Mouse (Mus musculus) neural tube, embryonic 15.5 days (tissue): ENCODE data around the gene Kdm5b. TPM values are rescaled to one million over a fixed set of nuclear protein-coding genes. Genes with fewer than 3 reads are reported as not detected.

Experiments
- ATAC-seq: fragments of 200-750 bp; cut with Nextera tagmentation; 2 replicates; pipeline ENCODE4 v1.8.0; 2017; ENCODE audit warnings: mild to moderate bottlenecking, moderate TSS enrichment, moderate library complexity; ENCODE audit not compliant: low FRiP score
- H3K27ac ChIP-seq: fragments of 300-500 bp; sonication (generic); replicated peaks from 2 replicates; pipeline ENCODE4 v1.5.1; 2015; ENCODE audit warnings: mild to moderate bottlenecking, inconsistent platforms
- H3K27me3 ChIP-seq: fragments of 300-500 bp; sonication (generic); replicated peaks from 2 replicates; pipeline ENCODE4 v1.6.1; 2015; ENCODE audit warnings: inconsistent platforms
- H3K36me3 ChIP-seq: fragments of 300-500 bp; sonication (generic); 2 replicates; pipeline ENCODE4 v1.6.1; 2015; ENCODE audit warnings: inconsistent platforms
- H3K4me1 ChIP-seq: fragments of 300-500 bp; sonication (generic); 2 replicates; pipeline ENCODE4 v1.6.1; 2015; ENCODE audit warnings: inconsistent platforms
- H3K4me2 ChIP-seq: fragments of 300-500 bp; sonication (generic); 2 replicates; pipeline ENCODE4 v1.6.1; 2015; ENCODE audit warnings: inconsistent platforms, mild to moderate bottlenecking, moderate library complexity
- H3K4me3 ChIP-seq: fragments of 300-500 bp; sonication (generic); replicated peaks from 2 replicates; pipeline ENCODE4 v1.5.1; 2015; ENCODE audit warnings: mild to moderate bottlenecking, inconsistent platforms
- H3K9ac ChIP-seq: fragments of 300-500 bp; sonication (generic); replicated peaks from 2 replicates; pipeline ENCODE4 v1.6.1; 2015; ENCODE audit warnings: mild to moderate bottlenecking, inconsistent platforms
- H3K9me3 ChIP-seq: fragments of 300-500 bp; sonication (generic); replicated peaks from 2 replicates; pipeline ENCODE4 v1.6.1; 2016; ENCODE audit warnings: inconsistent platforms
- WGBS: fragments of 180-500 bp; shearing (Covaris S2); methylation state at CpG from one replicate; pipeline ENCODE4 v1.1.7; 2015; ENCODE audit warnings: mixed read lengths; 5-methylcytosine and 5-hydroxymethylcytosine counted together
- polyA plus RNA-seq: library from polyadenylated mRNA; unstranded; fragments of >200 nt; fragmentation: Nextera tagmentation; extraction: Ambion mirVana; gene quantifications from 2 replicates; pipeline ENCODE4 v1.2.1, GENCODE M21; 2015

Gene Kdm5b
- polyA plus RNA-seq, 1 experiment from 2014 or later: 59.5 TPM

DNA sequence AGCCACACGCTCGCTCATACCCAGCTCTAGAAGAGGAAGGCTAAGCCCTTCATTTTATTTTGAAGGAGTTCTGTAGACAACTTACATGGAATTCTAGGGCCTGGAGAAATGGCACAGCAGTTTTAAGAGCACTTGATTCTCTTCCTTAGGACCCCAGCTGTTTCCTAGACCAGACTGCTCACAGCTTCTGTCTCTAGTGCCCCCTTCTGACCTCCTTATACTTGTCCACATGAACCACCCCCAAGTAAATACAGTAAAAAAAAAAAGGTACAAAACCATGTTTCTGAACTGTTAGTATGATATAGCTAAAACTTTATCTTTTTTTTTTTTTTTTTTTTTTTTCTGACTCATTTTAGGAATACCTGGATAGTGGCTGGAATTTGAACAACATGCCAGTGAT lies 44.1 kb downstream of the Kdm5b start:
- ATAC-seq: no peak
- 98% methylated on average over 2 of the region's 2 CpGs for WGBS

DNA sequence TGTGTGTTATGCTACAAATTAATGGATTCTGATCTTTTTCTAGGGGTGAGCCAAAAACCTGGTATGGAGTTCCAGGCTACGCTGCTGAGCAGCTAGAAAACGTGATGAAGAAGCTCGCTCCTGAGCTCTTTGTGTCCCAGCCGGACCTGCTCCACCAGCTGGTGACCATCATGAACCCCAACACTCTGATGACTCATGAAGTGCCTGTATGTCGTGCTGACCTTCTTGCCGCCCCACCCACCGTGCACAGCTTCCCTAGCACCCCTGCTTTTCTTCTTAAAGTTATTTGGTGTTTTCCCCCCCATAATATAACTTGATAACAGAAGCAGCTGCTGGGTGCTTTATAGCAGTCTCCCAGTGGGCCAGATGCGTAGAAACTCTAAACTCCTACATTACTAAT lies 45.7 kb downstream of the Kdm5b start:
- no peak for ATAC-seq
- 86% methylated on average over 8 of the region's 8 CpGs for WGBS
- no peaks in the 10 kb centered on the region for H3K4me1 ChIP-seq
- no peaks in the 10 kb centered on the region for H3K27me3 ChIP-seq
- no peak overlapping the region for H3K27ac ChIP-seq
- peaks cover 73% of the 10 kb centered on the region for H3K36me3 ChIP-seq
- H3K9ac ChIP-seq: no peak overlapping the region
- no peak overlapping the region for H3K4me2 ChIP-seq
- no peak overlapping the region for H3K4me3 ChIP-seq
- no peaks in the 10 kb centered on the region for H3K9me3 ChIP-seq

More for the DNA sequence above, 44.1 kb downstream of the Kdm5b start:
- no peaks in the 10 kb centered on the region for H3K9me3 ChIP-seq
- no peak overlapping the region for H3K27ac ChIP-seq
- no peaks in the 10 kb centered on the region for H3K27me3 ChIP-seq
- H3K36me3 ChIP-seq: peaks cover 76% of the 10 kb centered on the region
- no peak overlapping the region for H3K4me2 ChIP-seq
- H3K4me3 ChIP-seq: no peak overlapping the region
- H3K9ac ChIP-seq: no peak overlapping the region
- no peaks in the 10 kb centered on the region for H3K4me1 ChIP-seq

DNA sequence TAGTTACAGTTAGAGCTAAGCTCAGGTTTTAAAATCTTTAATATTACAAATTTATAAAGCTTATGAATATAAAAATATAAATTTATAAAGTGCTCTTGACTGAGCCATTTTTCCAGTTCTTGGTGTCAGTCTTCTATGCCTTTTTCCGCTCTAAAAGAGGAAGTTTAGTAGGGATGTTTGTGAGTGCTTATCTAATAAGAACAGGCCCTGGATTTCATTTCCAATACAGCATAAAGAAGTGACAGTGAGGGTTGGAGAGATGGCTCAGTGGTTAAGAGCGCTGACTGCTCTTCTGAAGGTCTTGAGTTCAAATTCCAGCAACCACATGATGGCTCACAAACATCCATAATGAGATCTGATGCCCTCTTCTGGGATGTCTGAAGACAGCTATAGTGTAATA lies 46.4 kb downstream of the Kdm5b start:
- no peaks in the 10 kb centered on the region for H3K9me3 ChIP-seq
- no peaks in the 10 kb centered on the region for H3K27me3 ChIP-seq
- WGBS: 99% methylated on average over 2 of the region's 2 CpGs
- H3K4me3 ChIP-seq: no peak overlapping the region
- ATAC-seq: no peak
- H3K36me3 ChIP-seq: peaks cover 66% of the 10 kb centered on the region
- H3K4me1 ChIP-seq: no peaks in the 10 kb centered on the region
- H3K9ac ChIP-seq: no peak overlapping the region
- H3K4me2 ChIP-seq: no peak overlapping the region
- no peak overlapping the region for H3K27ac ChIP-seq

DNA sequence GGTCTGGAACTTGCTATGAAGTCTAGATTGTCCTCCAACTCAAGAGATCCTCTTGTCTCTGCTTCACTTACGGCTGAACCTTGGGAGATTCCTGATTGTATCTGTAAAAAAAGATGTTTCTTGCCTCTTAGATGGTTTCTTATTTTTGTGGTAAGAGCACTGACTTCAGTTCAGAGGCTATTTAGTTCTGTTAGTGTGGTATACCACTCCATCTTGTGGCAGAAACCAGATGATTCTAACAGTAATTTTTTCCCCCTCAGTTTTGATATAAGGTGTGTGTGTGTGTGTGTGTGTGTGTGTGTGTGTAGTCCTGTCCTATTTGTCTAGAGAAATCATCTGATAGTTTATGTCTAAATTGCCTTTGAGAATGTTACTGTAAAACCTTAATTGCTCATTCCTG lies 47.3 kb downstream of the Kdm5b start:
- no peaks in the 10 kb centered on the region for H3K4me1 ChIP-seq
- no peak for ATAC-seq
- H3K27me3 ChIP-seq: no peaks in the 10 kb centered on the region
- H3K4me2 ChIP-seq: no peak overlapping the region
- H3K4me3 ChIP-seq: no peak overlapping the region
- peaks cover 61% of the 10 kb centered on the region for H3K36me3 ChIP-seq
- H3K9me3 ChIP-seq: no peaks in the 10 kb centered on the region
- 61% methylated on average over 1 of the region's 1 CpGs for WGBS
- H3K9ac ChIP-seq: no peak overlapping the region
- no peak overlapping the region for H3K27ac ChIP-seq

DNA sequence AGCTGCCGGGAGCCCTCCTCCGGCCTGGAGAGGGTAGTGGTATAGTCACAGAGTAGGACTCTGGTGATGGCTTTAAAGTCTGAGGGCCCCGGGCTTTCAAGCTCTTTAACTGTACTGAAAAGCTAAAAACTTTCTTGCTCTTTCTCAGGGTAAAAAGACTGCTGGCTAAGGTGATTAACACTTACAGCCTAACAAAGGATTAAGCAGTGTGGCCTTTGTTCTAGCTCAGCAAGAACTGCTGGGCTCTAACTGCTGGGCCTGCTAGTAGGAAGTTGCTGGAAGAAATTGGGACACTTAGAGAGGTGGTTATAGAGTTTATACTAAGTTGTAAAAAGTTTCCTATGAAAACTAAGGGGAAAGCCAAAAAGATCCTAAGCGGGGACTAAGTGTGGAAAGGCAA lies 49.2 kb downstream of the Kdm5b start:
- Histone ChIP-seq H3K4me2 (no peak overlapping the region), H3K4me3 (no peak overlapping the region), H3K9me3 (no peaks in the 10 kb centered on the region), H3K9ac (no peak overlapping the region), H3K27ac (no peak overlapping the region), H3K4me1 (no peaks in the 10 kb centered on the region), H3K36me3 (peaks cover 68% of the 10 kb centered on the region), H3K27me3 (no peaks in the 10 kb centered on the region)
- WGBS: 23% methylated on average over 4 of the region's 4 CpGs
- no peak for ATAC-seq

DNA sequence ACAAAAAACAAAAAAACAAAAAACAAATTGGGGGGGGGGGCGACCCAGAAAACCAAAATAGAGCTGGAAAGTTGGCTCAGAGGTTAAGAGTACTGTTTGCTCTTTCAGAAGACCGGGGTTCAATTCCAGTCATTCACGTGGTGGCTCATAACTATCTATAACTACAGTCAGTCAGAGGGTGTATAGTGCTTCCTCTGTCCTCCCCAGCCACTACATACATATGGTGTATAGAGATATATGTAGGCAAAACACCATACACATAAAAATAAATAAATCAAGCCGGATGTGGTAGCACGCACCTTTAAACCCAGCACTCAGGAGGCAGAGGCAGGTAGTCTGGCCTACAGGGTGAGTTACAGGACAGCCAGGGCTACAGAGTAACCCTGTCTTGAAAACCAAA lies 54.6 kb downstream of the Kdm5b start:
- H3K4me1 ChIP-seq: no peaks in the 10 kb centered on the region
- H3K4me2 ChIP-seq: no peak overlapping the region
- no peak overlapping the region for H3K4me3 ChIP-seq
- H3K27me3 ChIP-seq: no peaks in the 10 kb centered on the region
- WGBS: 96% methylated on average over 5 of the region's 5 CpGs
- H3K36me3 ChIP-seq: peaks cover 61% of the 10 kb centered on the region
- no peak overlapping the region for H3K27ac ChIP-seq
- no peak overlapping the region for H3K9ac ChIP-seq
- H3K9me3 ChIP-seq: no peaks in the 10 kb centered on the region
- no peak for ATAC-seq

DNA sequence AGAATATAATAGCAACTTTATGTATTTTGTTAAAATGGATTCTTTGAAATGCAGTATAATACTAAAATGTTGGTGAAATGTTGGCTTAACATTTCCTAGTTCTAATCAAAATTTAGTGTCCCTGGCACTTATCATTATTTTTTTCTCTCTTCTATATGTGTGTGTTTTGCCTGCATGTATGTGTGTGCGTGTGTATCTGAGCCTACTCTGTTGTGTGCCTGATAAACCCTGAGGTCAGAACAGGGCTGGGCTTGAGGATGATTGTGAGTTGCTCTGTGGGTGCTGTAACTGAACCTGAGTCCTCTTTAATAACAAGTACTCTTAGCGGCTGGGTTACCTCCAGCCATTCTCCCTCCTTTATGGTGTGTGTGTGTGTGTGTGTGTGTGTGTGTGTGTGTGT lies 55.0 kb downstream of the Kdm5b start:
- H3K4me3 ChIP-seq: no peak overlapping the region
- H3K27me3 ChIP-seq: no peaks in the 10 kb centered on the region
- no peak overlapping the region for H3K27ac ChIP-seq
- ATAC-seq: no peak
- H3K9ac ChIP-seq: no peak overlapping the region
- no peaks in the 10 kb centered on the region for H3K9me3 ChIP-seq
- no peaks in the 10 kb centered on the region for H3K4me1 ChIP-seq
- no peak overlapping the region for H3K4me2 ChIP-seq
- peaks cover 65% of the 10 kb centered on the region for H3K36me3 ChIP-seq
- WGBS: 100% methylated on average over 2 of the region's 2 CpGs

DNA sequence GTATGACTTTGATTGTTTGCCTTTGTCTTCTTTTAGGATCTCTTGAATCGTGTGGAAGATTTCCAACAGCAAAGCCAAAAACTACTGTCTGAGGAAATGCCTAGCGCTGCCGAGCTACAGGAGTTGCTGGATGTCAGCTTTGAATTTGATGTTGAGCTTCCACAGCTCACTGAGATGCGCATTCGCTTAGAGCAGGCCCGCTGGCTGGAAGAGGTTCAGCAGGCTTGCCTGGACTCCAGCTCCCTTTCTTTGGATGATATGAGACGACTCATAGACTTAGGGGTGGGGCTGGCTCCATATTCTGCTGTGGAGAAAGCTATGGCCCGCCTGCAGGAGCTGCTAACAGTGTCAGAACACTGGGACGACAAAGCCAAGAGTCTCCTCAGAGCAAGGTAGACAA lies 57.7 kb downstream of the Kdm5b start:
- no peak overlapping the region for H3K4me3 ChIP-seq
- H3K27ac ChIP-seq: no peak overlapping the region
- 86% methylated on average over 9 of the region's 9 CpGs for WGBS
- no peak overlapping the region for H3K4me2 ChIP-seq
- no peak for ATAC-seq
- no peaks in the 10 kb centered on the region for H3K9me3 ChIP-seq
- H3K36me3 ChIP-seq: peaks cover 80% of the 10 kb centered on the region
- H3K27me3 ChIP-seq: no peaks in the 10 kb centered on the region
- H3K4me1 ChIP-seq: no peaks in the 10 kb centered on the region
- no peak overlapping the region for H3K9ac ChIP-seq

DNA sequence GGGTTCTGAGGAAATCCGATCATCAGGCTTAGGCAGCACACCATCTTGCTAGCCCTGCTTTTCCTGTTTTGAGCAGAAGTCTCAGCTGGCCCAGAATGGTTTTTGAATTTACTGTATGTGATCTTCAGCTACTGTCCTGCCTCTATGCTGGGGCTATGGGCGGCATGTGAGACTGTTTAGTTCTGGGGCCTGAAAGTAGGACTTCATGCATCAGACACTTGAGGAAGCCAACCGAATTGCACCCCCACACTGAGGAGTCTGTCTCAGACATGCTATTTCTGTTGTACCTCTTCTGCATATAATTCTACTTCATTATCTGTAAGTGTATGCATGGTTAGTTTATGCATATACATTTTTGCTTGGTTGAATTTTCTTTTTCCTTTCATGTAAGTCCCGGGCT lies 65.4 kb downstream of the Kdm5b start:
- Histone ChIP-seq H3K4me2 (no peak overlapping the region), H3K27ac (no peak overlapping the region), H3K36me3 (peaks cover 94% of the 10 kb centered on the region), H3K27me3 (no peaks in the 10 kb centered on the region), H3K9ac (no peak overlapping the region), H3K9me3 (no peaks in the 10 kb centered on the region), H3K4me1 (no peaks in the 10 kb centered on the region), H3K4me3 (no peak overlapping the region)
- WGBS: 98% methylated on average over 4 of the region's 4 CpGs
- ATAC-seq: no peak

DNA sequence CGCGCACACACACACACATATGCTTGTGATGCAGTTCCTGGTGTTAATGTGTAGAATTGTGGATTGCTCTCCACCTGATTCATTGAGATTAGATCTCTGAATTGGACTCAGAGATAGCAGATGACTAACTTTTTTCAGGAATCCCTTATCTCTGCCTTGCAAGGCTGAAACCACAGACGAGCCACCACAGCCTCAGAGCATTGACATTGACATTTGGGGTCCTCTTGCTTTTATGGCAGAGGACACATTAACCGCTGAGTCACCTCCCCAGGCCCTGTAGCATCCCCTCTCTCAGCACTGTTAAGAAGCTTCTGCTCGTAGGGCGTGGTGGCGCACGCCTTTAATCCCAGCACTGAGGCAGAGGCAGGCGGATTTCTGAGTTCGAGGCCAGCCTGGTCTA lies 69.5 kb downstream of the Kdm5b start:
- Histone ChIP-seq H3K9ac (no peak overlapping the region), H3K27ac (no peak overlapping the region), H3K27me3 (no peaks in the 10 kb centered on the region), H3K4me3 (no peak overlapping the region), H3K4me2 (no peak overlapping the region), H3K9me3 (no peaks in the 10 kb centered on the region), H3K36me3 (peaks cover 95% of the 10 kb centered on the region), H3K4me1 (no peaks in the 10 kb centered on the region)
- 97% methylated on average over 10 of the region's 10 CpGs for WGBS
- no peak for ATAC-seq

DNA sequence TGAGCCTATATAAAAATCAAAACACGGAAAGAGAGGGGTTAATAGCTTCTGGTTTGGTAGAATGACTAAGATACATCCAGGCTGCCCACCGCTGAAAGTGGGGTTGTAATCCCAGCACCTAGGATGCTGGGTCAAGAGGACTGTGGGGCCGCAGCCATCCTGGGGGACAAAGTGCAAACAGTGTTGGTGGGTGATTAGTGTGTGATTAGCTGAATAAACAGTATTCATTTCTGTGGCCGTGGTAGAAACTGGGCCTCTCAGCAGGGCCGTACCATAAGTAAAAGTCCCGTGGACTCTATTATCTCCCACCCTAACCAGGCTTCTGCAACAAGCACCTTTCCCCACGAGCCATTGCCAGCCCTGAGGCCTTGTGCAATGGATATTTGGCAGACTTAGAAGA lies 74.3 kb downstream of the Kdm5b start:
- H3K27ac ChIP-seq: no peak overlapping the region
- H3K4me1 ChIP-seq: peaks cover 15% of the 10 kb centered on the region
- no peaks in the 10 kb centered on the region for H3K9me3 ChIP-seq
- no peak overlapping the region for H3K9ac ChIP-seq
- WGBS: 82% methylated on average over 7 of the region's 7 CpGs
- H3K4me2 ChIP-seq: no peak overlapping the region
- no peak overlapping the region for H3K4me3 ChIP-seq
- no peak for ATAC-seq
- no peaks in the 10 kb centered on the region for H3K27me3 ChIP-seq
- peaks cover 51% of the 10 kb centered on the region for H3K36me3 ChIP-seq

DNA sequence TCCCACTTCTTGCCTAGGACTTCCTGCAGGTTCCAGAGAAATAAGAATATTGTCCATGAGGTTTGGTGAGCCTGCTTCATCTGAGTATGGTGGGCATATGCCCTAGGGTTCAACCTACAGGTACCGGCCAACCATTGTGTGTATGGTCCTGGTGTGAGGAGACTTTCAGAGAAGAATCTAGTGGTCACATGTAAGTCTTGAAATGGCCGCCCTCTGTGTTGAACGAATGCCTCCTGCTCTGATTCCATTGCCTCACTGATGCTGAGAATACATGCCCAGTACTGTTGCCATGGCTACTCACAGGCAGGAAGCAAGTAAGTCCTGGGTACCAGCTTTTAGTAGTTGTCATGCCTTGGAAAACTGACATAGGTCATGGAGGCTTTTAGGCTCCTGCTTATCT lies 76.3 kb downstream of the Kdm5b start:
- H3K36me3 ChIP-seq: peaks cover 31% of the 10 kb centered on the region
- no peaks in the 10 kb centered on the region for H3K9me3 ChIP-seq
- H3K27ac ChIP-seq: no peak overlapping the region
- no peak overlapping the region for H3K4me2 ChIP-seq
- no peaks in the 10 kb centered on the region for H3K27me3 ChIP-seq
- WGBS: 72% methylated on average over 3 of the region's 3 CpGs
- no peak overlapping the region for H3K4me3 ChIP-seq
- H3K4me1 ChIP-seq: peaks cover 15% of the 10 kb centered on the region
- no peak overlapping the region for H3K9ac ChIP-seq
- peak; percentile 30; the same call in 1 of the 2 replicates for ATAC-seq

DNA sequence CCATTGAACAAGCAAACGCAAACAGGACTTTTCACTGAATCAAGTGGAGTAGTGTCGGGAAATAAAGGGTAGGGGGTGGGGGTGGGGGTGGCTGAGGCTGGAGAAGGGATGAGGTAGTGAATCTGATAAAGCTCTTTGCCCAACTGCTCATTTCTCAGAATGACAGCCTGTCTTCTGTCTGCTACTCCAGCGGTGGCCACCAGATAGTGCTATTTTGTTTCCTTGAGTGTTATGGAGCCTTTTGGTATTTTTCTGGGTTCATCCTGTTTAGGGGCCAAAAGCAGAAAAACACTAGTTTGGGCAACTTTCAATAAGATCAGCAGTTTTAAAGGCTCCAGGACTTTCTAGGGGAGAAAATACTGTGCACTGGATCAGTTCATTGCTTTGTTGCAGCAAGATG lies 76.7 kb downstream of the Kdm5b start:
- Histone ChIP-seq H3K27me3 (no peaks in the 10 kb centered on the region), H3K27ac (no peak overlapping the region), H3K4me3 (no peak overlapping the region), H3K4me2 (no peak overlapping the region), H3K36me3 (peaks cover 27% of the 10 kb centered on the region), H3K4me1 (peaks cover 15% of the 10 kb centered on the region), H3K9me3 (no peaks in the 10 kb centered on the region), H3K9ac (no peak overlapping the region)
- ATAC-seq: peak; percentile 30; the same call in 1 of the 2 replicates
- 8% methylated on average over 3 of the region's 3 CpGs for WGBS
